Mouse (Mus musculus): ENCODE results near the gene Tmem39a. TPM values are rescaled to one million over a fixed set of nuclear protein-coding genes. Genes with fewer than 3 reads are reported as not detected.

Tmem39a gene
- polyA plus RNA-seq, 1 experiment: 36.8 TPM

- no peaks in the 10 kb centered on the region for H3K27me3 ChIP-seq (ENCODE audit: control insufficient read depth, insufficient read depth, insufficient read length)
- no peak overlapping the region for H3K4me3 ChIP-seq
- TF ChIP-seq MAX (IDR thresholded peaks at IDR 0.05; ENCODE audit: low read depth) (no peak), MYOD1 (IDR thresholded peaks at IDR 0.05; ENCODE audit: control insufficient read depth in 1 of 3, insufficient read length in 2 of 3, low read depth in 2 of 3) (no peak), POLR2A (IDR thresholded peaks at IDR 0.05; ENCODE audit: insufficient read length, low read depth) (no peak), TCF3 (IDR thresholded peaks at IDR 0.05; ENCODE audit: insufficient read length, low read depth) (no peak), SRF (IDR thresholded peaks at IDR 0.05; ENCODE audit: control insufficient read depth, insufficient read length, low read depth) (no peak), E2F4 (IDR thresholded peaks at IDR 0.05; ENCODE audit: insufficient read depth) (no peak)
- no peaks in the 10 kb centered on the region for H3K79me2 ChIP-seq (ENCODE audit: control insufficient read depth, insufficient read depth)
- no peak overlapping the region for H3K4me2 ChIP-seq (ENCODE audit: low read depth)
- H3K36me3 ChIP-seq (ENCODE audit: control insufficient read depth, insufficient read depth): peaks cover 13% of the 10 kb centered on the region
- H3ac ChIP-seq (ENCODE audit: control insufficient read depth, insufficient read length): no peak overlapping the region
Observed at GRCm38 (mm10) chr16:38617977-38618376, 59.5 kb downstream of the Tmem39a start.

- H3K36me3 ChIP-seq (ENCODE audit: control insufficient read depth, insufficient read depth): peaks cover 8% of the 10 kb centered on the region
- H3K27me3 ChIP-seq (ENCODE audit: control insufficient read depth, insufficient read depth, insufficient read length): no peaks in the 10 kb centered on the region
- no peak overlapping the region for H3K4me3 ChIP-seq
- H3ac ChIP-seq (ENCODE audit: control insufficient read depth, insufficient read length): no peak overlapping the region
- no peaks in the 10 kb centered on the region for H3K79me2 ChIP-seq (ENCODE audit: control insufficient read depth, insufficient read depth)
- TF ChIP-seq USF1 (IDR thresholded peaks at IDR 0.05; ENCODE audit: low read depth): no peak
- TF ChIP-seq TCF12 (IDR thresholded peaks at IDR 0.05; ENCODE audit: insufficient read depth, poor library complexity, severe bottlenecking): no peak
- TF ChIP-seq TCF3 (IDR thresholded peaks at IDR 0.05; ENCODE audit: insufficient read length, low read depth): no peak
- no peak for TF ChIP-seq POLR2A (IDR thresholded peaks at IDR 0.05; ENCODE audit: insufficient read length, low read depth)
- no peak for TF ChIP-seq MYOG (IDR thresholded peaks at IDR 0.05; ENCODE audit: control insufficient read depth in 1 of 3, insufficient read depth in 1 of 3, insufficient read length in 2 of 3, low read depth in 2 of 3)
- no peak for TF ChIP-seq REST (IDR thresholded peaks at IDR 0.05; ENCODE audit: insufficient read depth, insufficient read length)
- H3K4me2 ChIP-seq (ENCODE audit: low read depth): no peak overlapping the region
Observed at GRCm38 (mm10) chr16:38619054-38619453, 60.6 kb downstream of the Tmem39a start.

- Histone ChIP-seq H3K4me3 (no peak overlapping the region), H3K79me2 (ENCODE audit: control insufficient read depth, insufficient read depth) (no peaks in the 10 kb centered on the region), H3K4me2 (ENCODE audit: low read depth) (no peak overlapping the region), H3K36me3 (ENCODE audit: control insufficient read depth, insufficient read depth) (peaks cover 12% of the 10 kb centered on the region), H3ac (ENCODE audit: control insufficient read depth, insufficient read length) (no peak overlapping the region), H3K27me3 (ENCODE audit: control insufficient read depth, insufficient read depth, insufficient read length) (no peaks in the 10 kb centered on the region)
- TF ChIP-seq SRF (IDR thresholded peaks at IDR 0.05; ENCODE audit: control insufficient read depth, insufficient read length, low read depth) (no peak), MYOG (IDR thresholded peaks at IDR 0.05; ENCODE audit: control insufficient read depth in 1 of 3, insufficient read depth in 1 of 3, insufficient read length in 2 of 3, low read depth in 2 of 3) (no peak), USF1 (IDR thresholded peaks at IDR 0.05; ENCODE audit: low read depth) (no peak), MYOD1 (IDR thresholded peaks at IDR 0.05; ENCODE audit: control insufficient read depth in 1 of 3, insufficient read length in 2 of 3, low read depth in 2 of 3) (no peak), CEBPB (IDR thresholded peaks at IDR 0.05; ENCODE audit: insufficient read depth, poor library complexity, severe bottlenecking) (no peak), MAX (IDR thresholded peaks at IDR 0.05; ENCODE audit: low read depth) (no peak), TCF3 (IDR thresholded peaks at IDR 0.05; ENCODE audit: insufficient read length, low read depth) (no peak), TCF12 (IDR thresholded peaks at IDR 0.05; ENCODE audit: insufficient read depth, poor library complexity, severe bottlenecking) (no peak)
Observed at GRCm38 (mm10) chr16:38620696-38621450, 62.4 kb downstream of the Tmem39a start.

- Histone ChIP-seq H3ac (ENCODE audit: control insufficient read depth, insufficient read length) (no peak overlapping the region), H3K36me3 (ENCODE audit: control insufficient read depth, insufficient read depth) (peaks cover 8% of the 10 kb centered on the region), H3K27me3 (ENCODE audit: control insufficient read depth, insufficient read depth, insufficient read length) (no peaks in the 10 kb centered on the region), H3K4me3 (no peak overlapping the region), H3K79me2 (ENCODE audit: control insufficient read depth, insufficient read depth) (no peaks in the 10 kb centered on the region), H3K4me2 (ENCODE audit: low read depth) (no peak overlapping the region)
- no peak for TF ChIP-seq REST (IDR thresholded peaks at IDR 0.05; ENCODE audit: insufficient read depth, insufficient read length)
- no peak for TF ChIP-seq MYOG (IDR thresholded peaks at IDR 0.05; ENCODE audit: control insufficient read depth in 1 of 3, insufficient read depth in 1 of 3, insufficient read length in 2 of 3, low read depth in 2 of 3)
- no peak for TF ChIP-seq POLR2AphosphoS2 (IDR thresholded peaks at IDR 0.05; ENCODE audit: insufficient read length, low read depth)
- no peak for TF ChIP-seq POLR2A (IDR thresholded peaks at IDR 0.05; ENCODE audit: insufficient read length, low read depth)
- TF ChIP-seq USF1 (IDR thresholded peaks at IDR 0.05; ENCODE audit: low read depth): no peak
- no peak for TF ChIP-seq MAX (IDR thresholded peaks at IDR 0.05; ENCODE audit: low read depth)
- TF ChIP-seq MYOD1 (IDR thresholded peaks at IDR 0.05; ENCODE audit: control insufficient read depth in 1 of 3, insufficient read length in 2 of 3, low read depth in 2 of 3): no peak
- no peak for TF ChIP-seq TCF3 (IDR thresholded peaks at IDR 0.05; ENCODE audit: insufficient read length, low read depth)
Observed at GRCm38 (mm10) chr16:38622283-38622682, 63.8 kb downstream of the Tmem39a start.

- no peaks in the 10 kb centered on the region for H3K79me2 ChIP-seq (ENCODE audit: control insufficient read depth, insufficient read depth)
- TF ChIP-seq USF1 (IDR thresholded peaks at IDR 0.05; ENCODE audit: low read depth) (no peak), TCF3 (IDR thresholded peaks at IDR 0.05; ENCODE audit: insufficient read length, low read depth) (no peak), MAX (IDR thresholded peaks at IDR 0.05; ENCODE audit: low read depth) (no peak), SRF (IDR thresholded peaks at IDR 0.05; ENCODE audit: control insufficient read depth, insufficient read length, low read depth) (no peak), MYOG (IDR thresholded peaks at IDR 0.05; ENCODE audit: control insufficient read depth in 1 of 3, insufficient read depth in 1 of 3, insufficient read length in 2 of 3, low read depth in 2 of 3) (no peak), MYOD1 (IDR thresholded peaks at IDR 0.05; ENCODE audit: control insufficient read depth in 1 of 3, insufficient read length in 2 of 3, low read depth in 2 of 3) (no peak), CEBPB (IDR thresholded peaks at IDR 0.05; ENCODE audit: insufficient read depth, poor library complexity, severe bottlenecking) (no peak), REST (IDR thresholded peaks at IDR 0.05; ENCODE audit: insufficient read depth, insufficient read length) (no peak), TCF12 (IDR thresholded peaks at IDR 0.05; ENCODE audit: insufficient read depth, poor library complexity, severe bottlenecking) (no peak), POLR2AphosphoS2 (IDR thresholded peaks at IDR 0.05; ENCODE audit: insufficient read length, low read depth) (no peak)
- H3K36me3 ChIP-seq (ENCODE audit: control insufficient read depth, insufficient read depth): peaks cover 4% of the 10 kb centered on the region
- H3K27me3 ChIP-seq (ENCODE audit: control insufficient read depth, insufficient read depth, insufficient read length): no peaks in the 10 kb centered on the region
- H3K4me3 ChIP-seq: no peak overlapping the region
- H3ac ChIP-seq (ENCODE audit: control insufficient read depth, insufficient read length): no peak overlapping the region
- no peak overlapping the region for H3K4me2 ChIP-seq (ENCODE audit: low read depth)
Observed at GRCm38 (mm10) chr16:38624303-38624702, 65.8 kb downstream of the Tmem39a start.

Measured in myocyte (in vitro differentiated cells).